Mouse (Mus musculus) urinary bladder, postnatal 14 days (tissue): ENCODE measurements at regions not wholly inside any gene's neighbourhood (a gene's known extent, or its start where the extent isn't known, plus 50 kb on each side); places are given as distances from the start of the nearest gene placed in this dataset.

Source experiments
- DNase-seq: peaks from one replicate; pipeline ENCODE4 v3.0.0; 2021; ENCODE audit warnings: low spot score

GRCm38 (mm10) chr2:75412735-75413134 is 246.3 kb upstream of the Hnrnpa3 start:
- DNase-seq = no peak

GRCm38 (mm10) chr2:75418689-75419088 is 240.4 kb upstream of the Hnrnpa3 start:
- DNase-seq = no peak

GRCm38 (mm10) chr2:75419142-75419541 is 239.9 kb upstream of the Hnrnpa3 start:
- DNase-seq = no peak

- DNase-seq = no peak
Observed at GRCm38 (mm10) chr2:75422798-75423685, 236.0 kb upstream of the Hnrnpa3 start.

- no peak for DNase-seq
Observed at GRCm38 (mm10) chr2:75423872-75424271, 235.2 kb upstream of the Hnrnpa3 start.

GRCm38 (mm10) chr2:75424363-75424762 is 234.7 kb upstream of the Hnrnpa3 start:
- DNase-seq = no peak

- DNase-seq = no peak
Observed at GRCm38 (mm10) chr2:75424911-75425310, 234.2 kb upstream of the Hnrnpa3 start.

GRCm38 (mm10) chr2:75425384-75425783 is 233.7 kb upstream of the Hnrnpa3 start:
- DNase-seq = no peak

GRCm38 (mm10) chr2:75425791-75426190 is 233.3 kb upstream of the Hnrnpa3 start:
- no peak for DNase-seq

GRCm38 (mm10) chr2:75427936-75428458 is 231.1 kb upstream of the Hnrnpa3 start:
- no peak for DNase-seq

- no peak for DNase-seq
Observed at GRCm38 (mm10) chr2:75430161-75430940, 228.7 kb upstream of the Hnrnpa3 start.

GRCm38 (mm10) chr2:75431981-75432380 is 227.1 kb upstream of the Hnrnpa3 start:
- no peak for DNase-seq

- DNase-seq = no peak
Observed at GRCm38 (mm10) chr2:75434521-75434920, 224.5 kb upstream of the Hnrnpa3 start.

GRCm38 (mm10) chr2:75439522-75440230 is 219.4 kb upstream of the Hnrnpa3 start:
- no peak for DNase-seq

GRCm38 (mm10) chr2:75442632-75443031 is 216.4 kb upstream of the Hnrnpa3 start:
- DNase-seq = no peak

GRCm38 (mm10) chr2:75445189-75445588 is 213.9 kb upstream of the Hnrnpa3 start:
- DNase-seq = no peak

- no peak for DNase-seq
Observed at GRCm38 (mm10) chr2:75446996-75447715, 211.9 kb upstream of the Hnrnpa3 start.

- no peak for DNase-seq
Observed at GRCm38 (mm10) chr2:75448221-75448620, 210.8 kb upstream of the Hnrnpa3 start.

GRCm38 (mm10) chr2:75451846-75452267 is 207.2 kb upstream of the Hnrnpa3 start:
- DNase-seq = no peak

GRCm38 (mm10) chr2:75452274-75453148 is 206.6 kb upstream of the Hnrnpa3 start:
- no peak for DNase-seq
